Mouse (Mus musculus): ENCODE measurements around the gene A930004D18Rik. TPM values are rescaled to one million over a fixed set of nuclear protein-coding genes. Genes with fewer than 3 reads are reported as not detected.

A930004D18Rik gene
- polyA plus RNA-seq (2017; shearing (Covaris generic)): not detected

GRCm38 (mm10) chr2:18037491-18037890 lies at the start of gene A930004D18Rik:
Gene A930004D18Rik (minus strand): TSS chr2:18037737.

GRCm38 (mm10) chr2:18055016-18055928 lies 17.7 kb upstream of the A930004D18Rik start, which contains the start of gene Mllt10:
Gene Mllt10 (plus strand): TSS chr2:18055237.

GRCm38 (mm10) chr2:18048453-18049075 lies 11.0 kb upstream of the A930004D18Rik start, which contains the start of gene Skida1:
Gene Skida1 (minus strand): TSS chr2:18049051.

GRCm38 (mm10) chr2:17996858-17997257 lies 40.7 kb downstream of the A930004D18Rik start, which contains the start of gene H2al2a:
Gene H2al2a (minus strand): TSS chr2:17996958.

Other genes with a start within 250 kb of the A930004D18Rik start
- not detected for gene H2al2a, start 40.8 kb downstream of the A930004D18Rik start, polyA plus RNA-seq (2017; shearing (Covaris generic))
- not detected for gene Skida1, start 11.3 kb upstream of the A930004D18Rik start, polyA plus RNA-seq (2017; shearing (Covaris generic))
- gene Mllt10, start 17.5 kb upstream of the A930004D18Rik start, polyA plus RNA-seq (2017; shearing (Covaris generic)): 130 TPM

All from naive thymus-derived CD4-positive, alpha-beta T cell, adult 5 months (primary cell).